Mouse (Mus musculus): ENCODE results near the gene Nicn1.

- TF ChIP-seq ELF1 (IDR thresholded peaks at IDR 0.05; ENCODE audit: low read depth, low read length) (no peak), HCFC1 (IDR thresholded peaks at IDR 0.05; ENCODE audit: low read depth, low read length) (no peak), EP300 (IDR thresholded peaks at IDR 0.05; ENCODE audit: low read length) (no peak), CTCF (conservative IDR thresholded peaks at IDR 0.05 in 1 of 2, IDR thresholded peaks at IDR 0.05 in 1 of 2; ENCODE audit: low read depth in 2 of 2, low read length in 2 of 2) (no peak)
These were observed 51.6 kb downstream of the Nicn1 start for GRCm38 (mm10) chr9:108341801-108342200.

All from CH12.LX (cell line).